Mouse (Mus musculus) telencephalon, adult 2 months (tissue): ENCODE results near the gene Kcnip1.
A peak's percentile ranks its signal among the peaks of the same experiment; 100 is the strongest.

ENCODE experiments used
- DNase-seq: peaks from one replicate; pipeline ENCODE4 v3.0.0-alpha.2; 2011; ENCODE audit warnings: low read depth, low spot score

Gene Kcnip1

GRCm38 (mm10) chr11:33670105-33670965 lies 322.6 kb downstream of the Kcnip1 start:
- no peak for DNase-seq

GRCm38 (mm10) chr11:33668376-33668775 lies 324.6 kb downstream of the Kcnip1 start:
- DNase-seq, result no peak

- no peak for DNase-seq
Observed at GRCm38 (mm10) chr11:33663599-33663998, 329.4 kb downstream of the Kcnip1 start.

- no peak for DNase-seq
Observed at GRCm38 (mm10) chr11:33660016-33660913, 332.7 kb downstream of the Kcnip1 start.

- DNase-seq, result no peak
Observed at GRCm38 (mm10) chr11:33655861-33656593, 336.9 kb downstream of the Kcnip1 start.

GRCm38 (mm10) chr11:33655221-33655620 lies 337.7 kb downstream of the Kcnip1 start:
- no peak for DNase-seq

GRCm38 (mm10) chr11:33654485-33654884 lies 338.5 kb downstream of the Kcnip1 start:
- DNase-seq, result no peak

GRCm38 (mm10) chr11:33649358-33649757 lies 343.6 kb downstream of the Kcnip1 start:
- DNase-seq, result no peak

- no peak for DNase-seq
Observed at GRCm38 (mm10) chr11:33637107-33637506, 355.8 kb downstream of the Kcnip1 start.

- peak; percentile 83 for DNase-seq
Observed at GRCm38 (mm10) chr11:33627136-33627742, 365.7 kb downstream of the Kcnip1 start.

GRCm38 (mm10) chr11:33614218-33614617 lies 378.7 kb downstream of the Kcnip1 start:
- peak; percentile 11 for DNase-seq

- no peak for DNase-seq
Observed at GRCm38 (mm10) chr11:33607784-33608183, 385.2 kb downstream of the Kcnip1 start.

GRCm38 (mm10) chr11:33603174-33603573 lies 389.8 kb downstream of the Kcnip1 start:
- DNase-seq, result no peak

- no peak for DNase-seq
Observed at GRCm38 (mm10) chr11:33598986-33599385, 394.0 kb downstream of the Kcnip1 start, which contains the start of gene D130052B06Rik. Gene D130052B06Rik (plus strand): TSS chr11:33599302.

- DNase-seq, result no peak
Observed at GRCm38 (mm10) chr11:33596655-33597054, 396.3 kb downstream of the Kcnip1 start.

GRCm38 (mm10) chr11:33592826-33593225 lies 400.1 kb downstream of the Kcnip1 start:
- DNase-seq, result no peak

GRCm38 (mm10) chr11:33590771-33591170 lies 402.2 kb downstream of the Kcnip1 start:
- DNase-seq, result no peak

- DNase-seq, result no peak
Observed at GRCm38 (mm10) chr11:33586614-33587013, 406.3 kb downstream of the Kcnip1 start.

- no peak for DNase-seq
Observed at GRCm38 (mm10) chr11:33579621-33580020, 413.3 kb downstream of the Kcnip1 start.
